Mouse (Mus musculus) embryonic facial prominence, embryonic 12.5 days (tissue): ENCODE measurements around the gene St6gal1. TPM values are rescaled to one million over a fixed set of nuclear protein-coding genes. Genes with fewer than 3 reads are reported as not detected.

Experiments used
- ATAC-seq: fragments of 200-750 bp; cut with Nextera tagmentation; 2 replicates; pipeline ENCODE4 v1.8.0; 2017; ENCODE audit not compliant: insufficient number of reproducible peaks, insufficient read depth, low FRiP score, low TSS enrichment
- H3K27ac ChIP-seq: fragments of 300-500 bp; sonication (generic); 2 replicates; pipeline ENCODE4 v1.5.1; 2016; ENCODE audit warnings: mild to moderate bottlenecking
- H3K27me3 ChIP-seq: fragments of 300-500 bp; sonication (generic); 2 replicates; pipeline ENCODE4 v1.6.1; 2016; ENCODE audit warnings: mild to moderate bottlenecking, moderate library complexity
- H3K36me3 ChIP-seq: fragments of 300-500 bp; sonication (generic); 2 replicates; pipeline ENCODE4 v1.6.1; 2016; ENCODE audit warnings: mild to moderate bottlenecking
- H3K4me1 ChIP-seq: fragments of 300-500 bp; sonication (generic); 2 replicates; pipeline ENCODE4 v1.6.1; 2016
- H3K4me2 ChIP-seq: fragments of 300-500 bp; sonication (generic); replicated peaks from 2 replicates; pipeline ENCODE4 v1.6.1; 2016; ENCODE audit warnings: mild to moderate bottlenecking, moderate library complexity
- H3K4me3 ChIP-seq: fragments of 300-500 bp; sonication (generic); 2 replicates; pipeline ENCODE4 v1.5.1; 2016; ENCODE audit warnings: mild to moderate bottlenecking
- H3K9ac ChIP-seq: fragments of 300-500 bp; sonication (generic); 2 replicates; pipeline ENCODE4 v1.6.1; 2016; ENCODE audit warnings: mild to moderate bottlenecking, moderate library complexity
- H3K9me3 ChIP-seq: fragments of 300-500 bp; sonication (generic); 2 replicates; pipeline ENCODE4 v1.6.1; 2016; ENCODE audit warnings: mild to moderate bottlenecking, moderate library complexity
- WGBS: fragments of 180-500 bp; shearing (Covaris S2); methylation state at CpG from one replicate; pipeline ENCODE4 v1.1.7; 2016; 5-methylcytosine and 5-hydroxymethylcytosine counted together
- polyA plus RNA-seq: library from polyadenylated mRNA; unstranded; fragments of >200 nt; fragmentation: Nextera tagmentation; extraction: Ambion mirVana; gene quantifications from 2 replicates; pipeline ENCODE4 v1.2.1, GENCODE M21; 2016

St6gal1 gene
- polyA plus RNA-seq, 1 experiment from 2014 or later = 31.7 TPM

DNA sequence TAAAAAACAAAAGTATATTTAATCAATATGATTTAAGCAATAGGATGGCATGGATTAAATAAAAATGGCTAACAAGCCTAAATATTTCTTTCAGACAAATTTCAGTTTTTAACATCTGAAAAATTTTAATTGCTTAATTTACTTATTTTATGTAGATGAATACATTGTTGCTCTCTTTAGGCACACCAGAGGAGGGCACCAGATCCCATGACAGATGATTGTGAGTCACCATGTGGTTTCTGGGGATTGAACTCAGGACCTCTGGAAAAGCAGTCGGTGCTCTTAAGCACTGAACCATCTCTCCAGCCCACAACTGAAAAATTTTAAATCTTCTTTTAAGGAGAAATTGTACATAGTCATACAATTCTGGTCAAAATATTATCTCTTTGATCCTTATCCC lies 34.9 kb upstream of the St6gal1 start:
- Histone ChIP-seq H3K4me3 (no peak overlapping the region), H3K9ac (no peak overlapping the region), H3K4me2 (no peak overlapping the region), H3K27me3 (no peaks in the 10 kb centered on the region), H3K9me3 (no peaks in the 10 kb centered on the region), H3K36me3 (no peaks in the 10 kb centered on the region), H3K4me1 (no peaks in the 10 kb centered on the region), H3K27ac (no peak overlapping the region)
- no peak for ATAC-seq
- 73% methylated on average over 1 of the region's 1 CpGs for WGBS

DNA sequence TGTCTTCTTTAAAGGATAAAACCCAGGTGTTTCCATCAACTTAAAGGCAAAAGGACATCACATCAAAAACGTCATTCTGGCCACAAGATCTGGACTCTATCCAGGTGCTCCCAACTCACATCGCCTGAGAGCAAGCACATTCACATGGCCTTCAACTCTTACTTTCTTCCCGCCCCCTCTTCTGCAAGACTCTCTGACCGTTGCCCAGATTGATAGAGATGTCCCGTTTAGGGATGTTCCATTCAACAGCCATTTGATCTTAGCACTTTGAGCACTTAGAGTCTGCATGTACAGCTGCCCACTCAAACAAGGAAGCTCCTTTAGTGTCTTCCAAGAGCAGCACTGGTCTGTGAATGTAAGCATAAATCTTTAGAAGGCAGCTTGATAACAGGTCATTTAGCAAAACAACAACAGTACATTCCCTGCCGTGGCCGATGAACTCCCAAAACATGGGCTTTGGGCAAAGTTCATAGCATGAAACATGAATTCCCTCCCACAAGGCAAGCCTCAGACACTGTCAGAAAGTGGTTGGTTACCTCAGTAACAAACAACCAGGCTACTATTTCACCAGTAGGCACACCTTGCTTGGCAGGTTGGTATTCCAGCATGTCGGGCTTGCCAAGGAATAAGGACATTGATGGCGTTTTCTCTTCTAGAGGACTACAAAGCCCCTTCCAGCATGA lies 32.8 kb upstream of the St6gal1 start:
- no peak for ATAC-seq

DNA sequence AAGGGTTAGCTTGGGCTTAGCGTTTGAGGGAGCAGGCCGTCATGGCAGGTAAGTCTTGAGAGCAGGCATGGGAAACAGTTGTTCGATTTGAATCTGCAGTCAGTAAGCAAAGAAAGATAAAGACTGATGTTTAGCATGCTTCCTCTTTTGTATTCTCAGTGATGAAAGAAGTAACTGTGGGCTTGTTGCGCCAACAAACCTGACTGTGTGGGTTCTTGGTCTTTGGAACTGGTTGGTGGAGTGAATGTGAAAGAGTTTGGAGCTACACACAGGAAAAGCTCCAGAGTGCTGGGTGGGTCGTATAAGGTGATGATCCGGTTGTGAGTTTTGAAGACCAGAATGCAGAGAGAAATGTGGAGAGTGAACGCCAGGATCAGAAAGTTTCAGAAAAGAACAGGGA lies 28.9 kb upstream of the St6gal1 start:
- Histone ChIP-seq H3K4me2 (no peak overlapping the region), H3K9ac (no peak overlapping the region), H3K4me3 (no peak overlapping the region), H3K36me3 (no peaks in the 10 kb centered on the region), H3K27me3 (no peaks in the 10 kb centered on the region), H3K27ac (no peak overlapping the region), H3K4me1 (no peaks in the 10 kb centered on the region), H3K9me3 (no peaks in the 10 kb centered on the region)
- no peak for ATAC-seq
- 88% methylated on average over 7 of the region's 7 CpGs for WGBS

More for the DNA sequence above, 32.8 kb upstream of the St6gal1 start:
- Histone ChIP-seq H3K9ac (no peak overlapping the region), H3K27me3 (no peaks in the 10 kb centered on the region), H3K27ac (no peak overlapping the region), H3K4me2 (no peak overlapping the region), H3K36me3 (no peaks in the 10 kb centered on the region), H3K9me3 (no peaks in the 10 kb centered on the region), H3K4me1 (no peaks in the 10 kb centered on the region), H3K4me3 (no peak overlapping the region)
- WGBS = 82% methylated on average over 9 of the region's 9 CpGs

DNA sequence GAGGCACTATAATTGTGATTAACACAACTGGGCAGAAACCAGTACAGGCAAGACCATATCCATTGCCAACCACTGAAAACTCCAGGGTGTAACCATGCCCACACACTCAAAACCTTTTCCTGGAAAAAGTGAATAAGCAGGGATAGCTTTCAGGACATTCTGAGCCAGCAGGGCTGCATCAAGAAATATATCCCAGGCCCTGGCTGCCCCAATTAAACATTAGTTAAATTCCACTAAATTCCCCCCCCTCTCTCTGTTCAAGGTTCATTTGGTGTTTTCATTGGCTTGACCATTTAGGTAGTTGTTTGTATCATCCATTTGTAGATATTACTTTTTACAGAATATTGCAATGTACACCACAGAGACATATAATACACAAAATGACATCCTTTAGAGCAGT lies 28.2 kb upstream of the St6gal1 start:
- no peak for ATAC-seq
- no peak overlapping the region for H3K27ac ChIP-seq
- H3K9me3 ChIP-seq = no peaks in the 10 kb centered on the region
- no peaks in the 10 kb centered on the region for H3K27me3 ChIP-seq
- no peak overlapping the region for H3K4me3 ChIP-seq
- no peaks in the 10 kb centered on the region for H3K4me1 ChIP-seq
- no peak overlapping the region for H3K9ac ChIP-seq
- H3K4me2 ChIP-seq = no peak overlapping the region
- H3K36me3 ChIP-seq = no peaks in the 10 kb centered on the region

DNA sequence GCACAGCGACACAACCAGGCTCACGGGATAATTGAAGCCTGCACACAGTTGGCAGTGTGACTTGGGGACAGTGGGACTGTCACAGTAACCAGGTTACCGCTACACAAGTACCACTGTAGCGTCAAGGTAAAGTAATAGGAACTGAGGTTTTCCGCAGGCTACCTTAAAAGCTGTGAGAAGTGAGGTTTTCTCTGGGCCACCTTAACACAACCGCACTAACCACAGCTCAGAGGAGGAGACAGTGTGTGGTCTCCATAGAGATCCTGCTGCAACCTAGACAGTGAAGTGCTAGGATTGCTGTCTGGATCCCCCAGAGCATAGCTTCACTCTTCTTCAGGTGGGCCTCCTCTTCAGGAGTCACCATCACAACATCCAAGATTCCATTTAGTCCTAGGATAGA lies 27.7 kb upstream of the St6gal1 start:
- Histone ChIP-seq H3K36me3 (no peaks in the 10 kb centered on the region), H3K4me3 (no peak overlapping the region), H3K27me3 (no peaks in the 10 kb centered on the region), H3K27ac (no peak overlapping the region), H3K4me1 (no peaks in the 10 kb centered on the region), H3K9ac (no peak overlapping the region), H3K9me3 (no peaks in the 10 kb centered on the region), H3K4me2 (no peak overlapping the region)
- WGBS = 88% methylated on average over 6 of the region's 6 CpGs
- ATAC-seq = no peak

DNA sequence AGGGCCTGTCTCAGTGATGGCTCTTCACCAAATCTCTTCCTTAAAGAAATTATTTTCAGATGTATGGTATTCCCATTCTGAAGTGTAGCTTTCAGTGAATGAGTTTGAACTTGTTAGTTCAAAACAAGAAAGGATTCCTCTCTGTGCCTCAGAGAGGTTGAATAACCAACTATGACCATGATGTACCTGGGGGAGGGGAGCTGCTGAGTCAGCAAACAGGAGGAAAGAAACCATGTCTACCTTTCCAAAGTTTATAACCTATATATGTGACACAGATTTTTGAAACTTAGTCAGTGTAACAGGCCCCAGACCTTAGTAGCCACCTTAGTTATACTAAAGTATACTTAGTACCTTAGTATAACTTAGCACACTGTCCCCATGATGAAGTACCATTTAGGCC lies 23.0 kb upstream of the St6gal1 start:
- no peak overlapping the region for H3K9ac ChIP-seq
- no peak overlapping the region for H3K27ac ChIP-seq
- no peaks in the 10 kb centered on the region for H3K36me3 ChIP-seq
- no peak for ATAC-seq
- H3K4me2 ChIP-seq = no peak overlapping the region
- H3K9me3 ChIP-seq = no peaks in the 10 kb centered on the region
- no peaks in the 10 kb centered on the region for H3K4me1 ChIP-seq
- H3K27me3 ChIP-seq = no peaks in the 10 kb centered on the region
- no peak overlapping the region for H3K4me3 ChIP-seq

DNA sequence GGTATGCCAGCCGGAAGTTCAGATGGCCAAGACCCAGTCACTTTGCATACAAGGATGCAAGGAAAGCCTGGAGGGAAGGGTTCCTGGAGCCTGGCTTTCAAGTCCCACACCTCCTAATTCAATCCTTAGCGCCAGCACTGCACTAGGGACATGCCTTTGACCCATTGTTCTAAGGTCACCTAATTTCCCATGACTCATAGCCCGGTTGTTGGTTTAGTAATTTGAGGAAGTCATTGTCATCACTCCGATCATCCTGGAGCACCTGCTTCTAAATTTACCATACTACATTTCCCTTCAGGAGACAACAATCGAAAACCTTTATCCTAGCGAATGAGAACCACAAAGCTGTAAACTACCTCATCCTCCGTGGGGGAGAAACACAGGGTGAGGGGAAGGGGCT lies 10.2 kb upstream of the St6gal1 start:
- Histone ChIP-seq H3K27ac (no peak overlapping the region), H3K27me3 (no peaks in the 10 kb centered on the region), H3K4me2 (no peak overlapping the region), H3K4me3 (no peak overlapping the region), H3K36me3 (no peaks in the 10 kb centered on the region), H3K4me1 (no peaks in the 10 kb centered on the region), H3K9me3 (0 out of 2 replicates have a peak, but pooled peaks cover 2% of the 10 kb centered on the region), H3K9ac (no peak overlapping the region)
- ATAC-seq = no peak
- 77% methylated on average over 7 of the region's 7 CpGs for WGBS

DNA sequence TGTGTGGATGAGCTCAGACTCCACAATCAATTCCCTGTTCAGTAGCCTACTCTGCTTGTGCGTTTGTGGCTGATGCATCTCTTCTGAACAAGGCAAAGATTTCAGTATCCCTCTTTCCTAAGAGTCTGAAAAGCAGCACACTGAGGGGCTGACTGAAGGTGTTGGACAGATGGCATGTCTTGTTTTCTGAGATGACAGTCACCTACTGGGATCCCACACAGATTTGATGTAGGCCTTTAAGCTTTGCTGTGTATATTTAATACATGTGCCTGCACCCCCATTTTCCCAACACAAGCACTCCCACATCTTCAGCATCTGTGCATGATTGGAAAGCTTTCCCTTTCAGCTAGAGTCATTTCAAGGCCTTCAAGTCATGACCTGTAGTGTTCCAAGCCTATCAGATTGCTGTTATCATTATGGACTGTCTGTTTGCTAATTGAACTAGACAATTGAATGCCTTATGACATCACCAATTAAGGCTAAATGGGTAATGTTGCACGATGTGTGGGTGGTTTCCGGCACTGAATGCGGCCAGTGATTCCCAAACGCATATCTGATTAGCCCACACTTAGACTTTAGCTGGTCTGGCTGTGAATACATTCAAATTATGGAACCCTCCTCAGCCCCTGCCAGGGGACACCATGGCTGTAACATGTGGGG lies 9.2 kb upstream of the St6gal1 start:
- WGBS = 62% methylated on average over 5 of the region's 5 CpGs
- H3K4me3 ChIP-seq = no peak overlapping the region
- no peak overlapping the region for H3K4me2 ChIP-seq
- H3K4me1 ChIP-seq = no peaks in the 10 kb centered on the region
- H3K36me3 ChIP-seq = no peaks in the 10 kb centered on the region
- 0 out of 2 replicates have a peak, but pooled peaks cover 2% of the 10 kb centered on the region for H3K9me3 ChIP-seq
- H3K9ac ChIP-seq = no peak overlapping the region
- no peaks in the 10 kb centered on the region for H3K27me3 ChIP-seq
- no peak for ATAC-seq
- H3K27ac ChIP-seq = no peak overlapping the region

DNA sequence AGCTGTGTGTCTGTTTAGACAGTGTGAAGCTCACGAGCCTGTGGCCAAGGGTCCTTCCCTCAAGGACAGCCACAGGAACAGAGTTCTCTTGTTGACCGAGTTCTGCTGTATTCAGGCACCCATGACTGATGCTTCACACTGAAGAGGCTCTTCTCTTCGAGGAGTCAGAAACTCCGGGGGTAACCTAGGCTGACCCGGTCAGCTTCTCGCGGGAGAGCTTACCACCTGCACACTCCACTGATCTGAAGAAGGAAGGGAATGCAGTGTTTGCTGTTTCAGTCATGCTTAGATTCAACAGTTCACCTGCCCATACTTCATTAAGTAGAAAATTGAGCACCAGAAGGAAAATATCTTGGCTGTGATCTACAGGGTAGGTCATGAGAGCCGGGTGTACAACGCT lies 8.2 kb upstream of the St6gal1 start:
- no peak overlapping the region for H3K4me2 ChIP-seq
- 78% methylated on average over 9 of the region's 9 CpGs for WGBS
- ATAC-seq = no peak
- H3K9me3 ChIP-seq = 0 out of 2 replicates have a peak, but pooled peaks cover 2% of the 10 kb centered on the region
- no peaks in the 10 kb centered on the region for H3K27me3 ChIP-seq
- no peak overlapping the region for H3K27ac ChIP-seq
- H3K9ac ChIP-seq = no peak overlapping the region
- H3K36me3 ChIP-seq = no peaks in the 10 kb centered on the region
- no peaks in the 10 kb centered on the region for H3K4me1 ChIP-seq
- no peak overlapping the region for H3K4me3 ChIP-seq

DNA sequence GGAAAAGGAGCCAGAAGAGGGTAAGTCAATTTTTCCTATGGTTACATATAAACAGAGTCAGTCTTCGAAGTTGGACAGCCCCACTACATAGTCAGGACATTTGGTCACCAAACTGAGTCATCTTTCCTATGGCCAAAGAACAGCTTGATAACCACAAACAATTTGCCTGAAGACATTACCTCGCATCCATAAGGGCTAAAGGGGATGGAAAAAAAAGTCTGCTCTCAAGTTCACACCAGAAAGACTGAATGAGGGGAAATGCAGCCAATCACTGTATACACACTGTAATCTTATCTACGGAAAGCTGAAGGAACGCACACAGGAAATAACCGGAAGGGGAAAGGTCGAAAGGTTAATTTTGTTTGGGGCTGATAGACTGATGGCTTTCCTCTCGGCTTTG lies 6.2 kb upstream of the St6gal1 start:
- WGBS = 30% methylated on average over 7 of the region's 7 CpGs
- Histone ChIP-seq H3K27ac (no peak overlapping the region), H3K36me3 (no peaks in the 10 kb centered on the region), H3K9me3 (no peaks in the 10 kb centered on the region), H3K27me3 (no peaks in the 10 kb centered on the region), H3K9ac (no peak overlapping the region), H3K4me1 (no peaks in the 10 kb centered on the region), H3K4me2 (no peak overlapping the region), H3K4me3 (no peak overlapping the region)
- ATAC-seq = no peak

DNA sequence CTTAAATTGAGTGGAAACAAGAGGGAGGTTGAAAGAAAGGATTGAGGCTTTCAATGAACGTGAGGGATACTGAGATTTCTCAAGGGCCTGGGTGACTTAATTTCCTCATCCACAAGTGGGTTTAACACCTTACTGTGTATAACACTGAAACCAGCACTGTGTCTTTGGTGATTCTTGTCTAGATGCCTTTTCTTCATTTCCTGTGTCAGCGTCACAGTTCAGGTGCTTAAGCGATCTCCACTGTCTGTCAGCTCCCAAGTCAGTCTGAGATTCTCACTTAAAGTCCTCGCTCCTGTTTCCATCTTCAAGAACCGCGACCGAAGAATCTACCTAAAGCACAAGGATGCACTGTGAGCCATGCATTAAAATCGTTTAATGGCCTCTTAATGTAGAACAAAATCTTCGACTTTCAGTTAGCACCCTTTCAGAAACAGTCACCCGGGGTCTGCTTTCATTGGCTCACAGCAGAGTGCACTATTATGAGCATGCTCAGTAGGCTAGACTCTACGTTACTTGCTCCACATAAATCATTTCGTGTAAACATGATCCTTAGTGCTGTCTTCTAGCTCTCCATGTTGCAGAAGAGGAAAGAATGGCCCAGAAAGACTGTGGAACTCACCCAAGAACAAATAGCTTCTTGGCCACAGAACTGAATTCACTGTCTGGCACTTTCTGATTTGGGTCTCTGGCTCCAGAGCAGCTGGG lies 1.2 kb upstream of the St6gal1 start:
- Histone ChIP-seq H3K4me2 (peak overlapping the region; percentile 89), H3K27ac (no peak overlapping the region), H3K36me3 (no peaks in the 10 kb centered on the region), H3K4me3 (no peak overlapping the region), H3K9ac (no peak overlapping the region), H3K27me3 (no peaks in the 10 kb centered on the region), H3K4me1 (peaks cover 14% of the 10 kb centered on the region), H3K9me3 (no peaks in the 10 kb centered on the region)
- no peak for ATAC-seq
- 79% methylated on average over 12 of the region's 12 CpGs for WGBS

DNA sequence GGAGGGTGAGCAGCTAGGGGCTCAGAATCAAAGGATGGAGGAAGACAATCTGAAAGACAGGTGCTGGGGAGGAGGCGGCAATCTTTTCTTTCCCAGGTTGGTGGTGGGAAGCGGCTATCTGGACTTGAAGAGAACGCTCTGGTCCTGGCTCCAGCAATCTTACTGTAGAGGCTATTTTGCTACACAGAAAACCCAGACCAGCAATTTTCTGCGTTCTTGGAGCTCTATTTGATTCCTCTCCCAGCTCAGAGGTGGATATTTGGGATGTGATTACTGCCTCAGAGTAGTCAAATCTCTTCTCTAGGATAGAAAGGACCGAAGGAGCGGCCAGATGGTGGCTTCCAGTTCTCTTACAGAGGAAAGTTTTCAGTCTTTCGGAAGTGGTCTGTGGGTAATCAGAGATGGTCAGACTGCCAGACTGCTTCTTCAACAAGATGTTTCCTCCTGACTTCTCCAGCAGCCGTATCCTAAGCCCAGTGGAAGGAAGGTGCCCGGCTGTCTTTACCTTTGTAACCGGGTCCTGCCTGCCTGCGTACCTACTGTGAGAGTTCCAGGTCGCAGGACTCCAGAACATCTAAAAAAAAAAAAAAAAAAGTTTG lies 570 bp upstream of the St6gal1 start:
- no peaks in the 10 kb centered on the region for H3K9me3 ChIP-seq
- ATAC-seq = no peak
- peak overlapping the region; percentile 89 for H3K4me2 ChIP-seq
- peak overlapping the region; percentile 77 for H3K4me3 ChIP-seq
- H3K27me3 ChIP-seq = no peaks in the 10 kb centered on the region
- H3K4me1 ChIP-seq = peaks cover 20% of the 10 kb centered on the region
- no peaks in the 10 kb centered on the region for H3K36me3 ChIP-seq
- peak overlapping the region; percentile 63 for H3K27ac ChIP-seq
- H3K9ac ChIP-seq = no peak overlapping the region
- 30% methylated on average over 12 of the region's 12 CpGs for WGBS
